Mouse (Mus musculus): ENCODE measurements around the gene Mtg1. TPM values are rescaled to one million over a fixed set of nuclear protein-coding genes. Genes with fewer than 3 reads are reported as not detected.

Mtg1 gene
- 29.3 and 35.7 TPM in 2 replicates for polyA plus RNA-seq (2016; fragmentation: Nextera tagmentation; extraction: Ambion mirVana)

GRCm38 (mm10) chr7:140137135-140138020 is at the start of gene Mtg1:
Mtg1 (plus strand) TSS chr7:140137564.
- Histone ChIP-seq H3K9me3 (no peaks in the 10 kb centered on the region), H3K4me1 (peaks cover 7% of the 10 kb centered on the region; the same call in 1 of the 2 replicates)

GRCm38 (mm10) chr7:140090601-140091000 is 46.8 kb upstream of the Mtg1 start:
- H3K4me1 ChIP-seq: peaks cover 8% of the 10 kb centered on the region
- H3K9me3 ChIP-seq: no peaks in the 10 kb centered on the region
- no peaks in the 10 kb centered on the region for H3K36me3 ChIP-seq
- no peak overlapping the region for H3K27ac ChIP-seq
- WGBS: 82% methylated on average over 10 of the region's 10 CpGs
- DNase-seq (ENCODE audit: low spot score): no peak
- H3K27me3 ChIP-seq (ENCODE audit: insufficient read depth, poor library complexity, severe bottlenecking): no peaks in the 10 kb centered on the region
- no peak overlapping the region for H3K4me3 ChIP-seq

More at GRCm38 (mm10) chr7:140137135-140138020, at the start of gene Mtg1:
- H3K27me3 ChIP-seq (ENCODE audit: insufficient read depth, poor library complexity, severe bottlenecking): no peaks in the 10 kb centered on the region
- peaks cover 3% of the 10 kb centered on the region; the same call in 1 of the 2 replicates for H3K36me3 ChIP-seq
- 1% methylated on average over 39 of the region's 39 CpGs for WGBS
- peak; percentile 98 for DNase-seq (ENCODE audit: low spot score)
- H3K4me3 ChIP-seq: peak within 1 kb of the TSS; percentile 85
- H3K27ac ChIP-seq: peak within 1 kb of the TSS; percentile 95

- no peaks in the 10 kb centered on the region for H3K27me3 ChIP-seq (ENCODE audit: insufficient read depth, poor library complexity, severe bottlenecking)
- peaks cover 8% of the 10 kb centered on the region for H3K4me1 ChIP-seq
- DNase-seq (ENCODE audit: low spot score): no peak
- H3K36me3 ChIP-seq: no peaks in the 10 kb centered on the region
- H3K27ac ChIP-seq: no peak within 1 kb of the TSS
- no peaks in the 10 kb centered on the region for H3K9me3 ChIP-seq
- 56% methylated on average over 5 of the region's 5 CpGs for WGBS
- H3K4me3 ChIP-seq: no peak within 1 kb of the TSS
These were observed 44.3 kb upstream of the Mtg1 start, which contains the start of gene Prap1 for GRCm38 (mm10) chr7:140092924-140093528. Prap1 (plus strand) TSS chr7:140093395.

GRCm38 (mm10) chr7:140094954-140095353 is 42.4 kb upstream of the Mtg1 start:
- Histone ChIP-seq H3K9me3 (no peaks in the 10 kb centered on the region), H3K36me3 (peaks cover 13% of the 10 kb centered on the region; the same call in 1 of the 2 replicates), H3K4me1 (peaks cover 8% of the 10 kb centered on the region), H3K27ac (no peak overlapping the region), H3K4me3 (no peak overlapping the region), H3K27me3 (ENCODE audit: insufficient read depth, poor library complexity, severe bottlenecking) (no peaks in the 10 kb centered on the region)
- 48% methylated on average over 5 of the region's 5 CpGs for WGBS
- DNase-seq (ENCODE audit: low spot score): no peak

GRCm38 (mm10) chr7:140095556-140095955 is 41.8 kb upstream of the Mtg1 start:
- DNase-seq (ENCODE audit: low spot score): no peak
- peaks cover 8% of the 10 kb centered on the region for H3K4me1 ChIP-seq
- H3K27ac ChIP-seq: no peak overlapping the region
- 48% methylated on average over 1 of the region's 1 CpGs for whole genome bisulfite sequencing
- peaks cover 15% of the 10 kb centered on the region; the same call in 1 of the 2 replicates for H3K36me3 ChIP-seq
- no peaks in the 10 kb centered on the region for H3K9me3 ChIP-seq
- H3K27me3 ChIP-seq (ENCODE audit: insufficient read depth, poor library complexity, severe bottlenecking): peaks cover 1% of the 10 kb centered on the region; the same call in 1 of the 2 replicates
- no peak overlapping the region for H3K4me3 ChIP-seq

- no peak overlapping the region for H3K27ac ChIP-seq
These were observed 41.3 kb upstream of the Mtg1 start for GRCm38 (mm10) chr7:140096055-140096454.

GRCm38 (mm10) chr7:140098466-140098865 is 38.9 kb upstream of the Mtg1 start:
- DNase-seq (ENCODE audit: low spot score): no peak
- Histone ChIP-seq H3K4me3 (no peak overlapping the region), H3K4me1 (peaks cover 24% of the 10 kb centered on the region), H3K36me3 (peaks cover 18% of the 10 kb centered on the region; the same call in 1 of the 2 replicates), H3K27ac (no peak overlapping the region), H3K27me3 (ENCODE audit: insufficient read depth, poor library complexity, severe bottlenecking) (peaks cover 9% of the 10 kb centered on the region), H3K9me3 (no peaks in the 10 kb centered on the region)
- 52% methylated on average over 1 of the region's 1 CpGs for WGBS

More at GRCm38 (mm10) chr7:140096055-140096454, 41.3 kb upstream of the Mtg1 start:
- H3K27me3 ChIP-seq (ENCODE audit: insufficient read depth, poor library complexity, severe bottlenecking): peaks cover 6% of the 10 kb centered on the region
- DNase-seq (ENCODE audit: low spot score): no peak
- no peaks in the 10 kb centered on the region for H3K9me3 ChIP-seq
- peaks cover 18% of the 10 kb centered on the region; the same call in 1 of the 2 replicates for H3K36me3 ChIP-seq
- peaks cover 11% of the 10 kb centered on the region for H3K4me1 ChIP-seq
- H3K4me3 ChIP-seq: no peak overlapping the region

- Histone ChIP-seq H3K4me3 (peak overlapping the region; percentile 62), H3K9me3 (no peaks in the 10 kb centered on the region), H3K27me3 (ENCODE audit: insufficient read depth, poor library complexity, severe bottlenecking) (peaks cover 9% of the 10 kb centered on the region), H3K27ac (peak overlapping the region; percentile 89), H3K4me1 (peaks cover 16% of the 10 kb centered on the region), H3K36me3 (peaks cover 35% of the 10 kb centered on the region)
- 67% methylated on average over 10 of the region's 10 CpGs for WGBS
- DNase-seq (ENCODE audit: low spot score): no peak
These were observed 35.9 kb upstream of the Mtg1 start for GRCm38 (mm10) chr7:140101498-140101897.

- peak within 1 kb of the TSS; percentile 89 for H3K27ac ChIP-seq
- peak; percentile 94 for DNase-seq (ENCODE audit: low spot score)
These were observed 35.1 kb upstream of the Mtg1 start, which contains the start of gene Fuom for GRCm38 (mm10) chr7:140101993-140102860. Fuom (minus strand) TSS chr7:140102441.

GRCm38 (mm10) chr7:140104009-140104408 is 33.4 kb upstream of the Mtg1 start:
- 82% methylated on average over 4 of the region's 4 CpGs for WGBS
- Histone ChIP-seq H3K9me3 (no peaks in the 10 kb centered on the region), H3K36me3 (peaks cover 55% of the 10 kb centered on the region)

More at GRCm38 (mm10) chr7:140101993-140102860, 35.1 kb upstream of the Mtg1 start, which contains the start of gene Fuom:
- WGBS: 1% methylated on average over 30 of the region's 30 CpGs
- no peaks in the 10 kb centered on the region for H3K9me3 ChIP-seq
- peak within 1 kb of the TSS; percentile 62 for H3K4me3 ChIP-seq
- H3K36me3 ChIP-seq: peaks cover 41% of the 10 kb centered on the region
- peaks cover 16% of the 10 kb centered on the region for H3K4me1 ChIP-seq
- peaks cover 9% of the 10 kb centered on the region for H3K27me3 ChIP-seq (ENCODE audit: insufficient read depth, poor library complexity, severe bottlenecking)

GRCm38 (mm10) chr7:140111943-140112342 is 25.4 kb upstream of the Mtg1 start:
- Histone ChIP-seq H3K9me3 (no peaks in the 10 kb centered on the region), H3K4me3 (no peak overlapping the region), H3K4me1 (peaks cover 5% of the 10 kb centered on the region; the same call in 1 of the 2 replicates), H3K27me3 (ENCODE audit: insufficient read depth, poor library complexity, severe bottlenecking) (no peaks in the 10 kb centered on the region), H3K36me3 (peaks cover 60% of the 10 kb centered on the region), H3K27ac (no peak overlapping the region)
- DNase-seq (ENCODE audit: low spot score): no peak
- whole genome bisulfite sequencing: 71% methylated on average over 3 of the region's 3 CpGs

More at GRCm38 (mm10) chr7:140104009-140104408, 33.4 kb upstream of the Mtg1 start:
- no peak for DNase-seq (ENCODE audit: low spot score)
- no peak overlapping the region for H3K27ac ChIP-seq
- no peak overlapping the region for H3K4me3 ChIP-seq
- H3K4me1 ChIP-seq: peaks cover 16% of the 10 kb centered on the region
- H3K27me3 ChIP-seq (ENCODE audit: insufficient read depth, poor library complexity, severe bottlenecking): peaks cover 9% of the 10 kb centered on the region
